Mouse (Mus musculus) heart, embryonic 12.5 days (tissue): Measurements from ENCODE around the gene Gab1. TPM values are rescaled to one million over a fixed set of nuclear protein-coding genes. Genes with fewer than 3 reads are reported as not detected.

Experiments used
- ATAC-seq: fragments of 200-750 bp; cut with Nextera tagmentation; 2 replicates; pipeline ENCODE4 v1.8.0; 2017; ENCODE audit warnings: moderate TSS enrichment, moderate library complexity; ENCODE audit not compliant: insufficient number of reproducible peaks, low FRiP score
- H3K27ac ChIP-seq: fragments of 300-500 bp; sonication (generic); 2 replicates; pipeline ENCODE4 v1.5.1; 2016; ENCODE audit warnings: mild to moderate bottlenecking, moderate library complexity; ENCODE audit not compliant: poor library complexity, severe bottlenecking
- H3K27me3 ChIP-seq: fragments of 300-500 bp; sonication (generic); replicated peaks from 2 replicates; pipeline ENCODE4 v1.6.1; 2016; ENCODE audit warnings: mild to moderate bottlenecking, moderate library complexity
- H3K36me3 ChIP-seq: fragments of 300-500 bp; sonication (generic); 2 replicates; pipeline ENCODE4 v1.6.1; 2016; ENCODE audit warnings: mild to moderate bottlenecking, moderate library complexity
- H3K4me1 ChIP-seq: fragments of 300-500 bp; sonication (generic); replicated peaks from 2 replicates; pipeline ENCODE4 v1.6.1; 2016; ENCODE audit warnings: mild to moderate bottlenecking
- H3K4me2 ChIP-seq: fragments of 300-500 bp; sonication (generic); 2 replicates; pipeline ENCODE4 v1.6.1; 2016; ENCODE audit warnings: mild to moderate bottlenecking, moderate library complexity
- H3K4me3 ChIP-seq: fragments of 300-500 bp; sonication (generic); 2 replicates; pipeline ENCODE4 v1.5.1; 2016; ENCODE audit warnings: mild to moderate bottlenecking
- H3K9ac ChIP-seq: fragments of 300-500 bp; sonication (generic); 2 replicates; pipeline ENCODE4 v1.6.1; 2016; ENCODE audit warnings: mild to moderate bottlenecking, moderate library complexity
- H3K9me3 ChIP-seq: fragments of 300-500 bp; sonication (generic); replicated peaks from 2 replicates; pipeline ENCODE4 v1.6.1; 2016; ENCODE audit warnings: mild to moderate bottlenecking, moderate library complexity
- WGBS: fragments of 180-500 bp; shearing (Covaris S2); methylation state at CpG from one replicate; pipeline ENCODE4 v1.1.7; 2016; 5-methylcytosine and 5-hydroxymethylcytosine counted together
- polyA plus RNA-seq: library from polyadenylated mRNA; unstranded; fragments of >200 nt; fragmentation: Nextera tagmentation; extraction: Ambion mirVana; gene quantifications from 2 replicates; pipeline ENCODE4 v1.2.1, GENCODE M21; 2016

The Gab1 gene
- polyA plus RNA-seq, 1 experiment from 2014 or later: 42.5 TPM

DNA sequence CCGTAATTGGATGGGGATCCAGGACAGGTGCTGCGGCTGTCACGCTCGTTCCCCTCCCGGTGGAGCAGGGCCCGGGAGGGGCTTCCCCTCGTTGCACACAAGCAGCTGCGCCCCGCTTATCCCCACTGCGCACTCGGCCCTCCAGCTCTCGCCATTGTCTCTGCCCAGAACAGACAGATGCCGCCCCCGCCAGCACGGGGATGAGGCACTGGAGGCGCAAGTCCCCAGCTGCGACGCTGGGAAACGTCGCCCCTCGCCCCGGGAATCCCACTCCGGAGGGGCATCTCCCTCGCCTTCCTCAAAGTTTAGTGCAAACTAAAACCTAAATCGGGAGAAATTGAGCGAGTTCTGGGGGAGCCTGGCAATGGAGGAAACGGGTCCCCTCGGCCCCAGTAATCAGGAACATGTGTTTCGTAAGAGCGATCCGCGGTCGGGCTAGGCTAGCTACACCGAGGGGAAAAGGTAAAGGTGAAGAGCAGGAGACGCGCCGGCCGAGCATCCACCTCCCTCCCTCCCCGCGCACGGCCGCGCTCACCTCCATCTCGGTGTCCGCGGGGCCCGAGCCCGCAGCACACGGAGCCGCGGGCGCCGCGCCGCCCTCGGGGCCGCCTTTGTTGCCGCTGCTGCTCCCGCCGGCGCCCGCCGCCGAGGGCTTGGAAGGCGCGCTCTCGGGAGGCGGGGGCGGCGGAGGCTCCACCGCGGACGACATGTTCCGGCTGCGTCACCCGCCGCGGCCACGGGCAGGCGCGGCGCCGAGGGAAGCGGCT, 141.7 kb downstream of the Gab1 start:
- H3K9me3 ChIP-seq: no peaks in the 10 kb centered on the region
- H3K4me2 ChIP-seq: peak overlapping the region; percentile 96
- peak overlapping the region; percentile 100 for H3K27ac ChIP-seq
- no peaks in the 10 kb centered on the region for H3K27me3 ChIP-seq
- ATAC-seq: peak; percentile 72
- peak overlapping the region; percentile 78 for H3K4me3 ChIP-seq
- H3K9ac ChIP-seq: peak overlapping the region; percentile 85
- H3K36me3 ChIP-seq: peaks cover 20% of the 10 kb centered on the region
- H3K4me1 ChIP-seq: peaks cover 8% of the 10 kb centered on the region
- WGBS: under 1% methylated on average over 82 of the region's 84 CpGs

DNA sequence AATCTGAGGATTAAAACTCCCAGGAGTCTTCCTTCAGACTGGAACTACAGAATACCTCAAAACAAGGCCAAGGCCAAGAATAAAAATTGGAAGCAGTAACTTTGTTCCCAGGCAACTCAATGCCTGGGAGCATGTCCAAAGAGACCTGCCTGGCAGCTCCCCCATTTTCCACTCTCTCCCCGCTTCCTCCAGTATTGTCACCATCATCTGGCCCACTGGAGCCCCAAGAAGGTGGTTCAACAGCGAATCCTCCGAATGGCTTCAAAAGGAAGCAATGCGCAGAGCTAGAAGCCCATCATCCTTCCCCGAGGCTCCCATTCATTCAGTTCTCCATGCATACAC, 142.3 kb downstream of the Gab1 start:
- peaks cover 22% of the 10 kb centered on the region for H3K36me3 ChIP-seq
- H3K9me3 ChIP-seq: no peaks in the 10 kb centered on the region
- H3K4me1 ChIP-seq: peaks cover 8% of the 10 kb centered on the region
- 1% methylated on average over 5 of the region's 5 CpGs for WGBS
- H3K27ac ChIP-seq: peak overlapping the region; percentile 100
- no peak for ATAC-seq
- H3K9ac ChIP-seq: peak overlapping the region; percentile 85
- H3K4me2 ChIP-seq: peak overlapping the region; percentile 96
- H3K4me3 ChIP-seq: peak overlapping the region; percentile 78
- no peaks in the 10 kb centered on the region for H3K27me3 ChIP-seq

DNA sequence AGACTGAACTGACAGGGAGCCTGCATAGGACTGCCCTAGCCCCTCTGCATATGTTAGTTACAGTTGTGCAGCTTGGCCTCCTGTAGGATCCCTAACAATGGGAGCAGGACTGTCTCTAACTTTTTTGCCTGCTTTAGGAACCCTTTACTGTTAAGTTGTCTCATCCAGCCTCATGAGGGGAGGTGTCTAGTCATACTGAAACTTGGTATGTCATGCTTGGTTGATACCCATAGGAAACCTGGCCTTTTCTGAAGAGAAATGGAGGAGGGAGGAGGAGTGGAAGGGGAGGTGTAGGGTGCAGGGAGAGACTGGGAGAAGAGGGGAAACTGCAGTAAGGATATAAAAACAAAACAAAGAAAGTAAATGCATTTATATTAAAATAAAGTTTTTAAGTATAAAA, 148.0 kb downstream of the Gab1 start:
- Histone ChIP-seq H3K4me2 (no peak overlapping the region), H3K4me1 (0 out of 2 replicates have a peak, but pooled peaks cover 3% of the 10 kb centered on the region), H3K9me3 (no peaks in the 10 kb centered on the region), H3K27me3 (no peaks in the 10 kb centered on the region), H3K9ac (no peak overlapping the region), H3K27ac (no peak overlapping the region), H3K36me3 (peaks cover 51% of the 10 kb centered on the region), H3K4me3 (no peak overlapping the region)
- no peak for ATAC-seq

DNA sequence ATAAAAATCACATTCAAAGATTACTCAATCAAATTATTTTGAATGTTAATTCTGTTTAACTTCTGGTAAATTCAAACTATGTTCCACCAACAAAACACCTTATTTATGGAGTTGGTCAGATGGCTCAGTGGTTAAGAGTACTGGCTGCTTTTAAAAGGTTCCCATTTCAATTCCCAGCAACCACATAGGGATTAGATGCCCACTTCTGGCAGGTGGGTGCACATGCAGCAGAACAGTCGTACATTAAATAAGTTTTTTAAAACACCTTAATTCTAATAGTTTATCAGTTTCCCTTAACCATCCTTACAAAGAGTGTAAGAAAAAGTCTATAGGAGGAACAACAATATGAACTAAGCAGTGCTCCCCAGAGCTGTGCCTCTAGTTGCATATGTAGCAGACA, 165.9 kb downstream of the Gab1 start:
- Histone ChIP-seq H3K4me3 (no peak overlapping the region), H3K36me3 (peaks cover 58% of the 10 kb centered on the region), H3K4me1 (no peaks in the 10 kb centered on the region), H3K9me3 (peaks cover 4% of the 10 kb centered on the region; the same call in 1 of the 2 replicates), H3K9ac (no peak overlapping the region), H3K27ac (no peak overlapping the region), H3K27me3 (no peaks in the 10 kb centered on the region), H3K4me2 (no peak overlapping the region)
- no peak for ATAC-seq
- 91% methylated on average over 1 of the region's 1 CpGs for WGBS

Other genes with a start within 250 kb of the Gab1 start
- 61.7 and 64.9 TPM in 2 replicates for gene Smarca5, start 141.0 kb downstream of the Gab1 start, polyA plus RNA-seq
- 21.5 and 22.4 TPM in 2 replicates for gene Usp38, start 134.4 kb upstream of the Gab1 start, polyA plus RNA-seq